Mouse (Mus musculus) erythroblast, embryonic 14.5 days (primary cell): ENCODE results near the gene Slc3a2.

Source experiments
- GATA1 ChIP-seq: IDR thresholded peaks from 2 replicates; pipeline ENCODE4 v1.6.1; 2012; ENCODE audit warnings: low read length, inconsistent platforms, mixed read lengths
- TAL1 ChIP-seq: IDR thresholded peaks from 3 replicates; pipeline ENCODE4 v1.6.1; 2012; ENCODE audit warnings: low read length, inconsistent platforms, mixed read lengths

DNA sequence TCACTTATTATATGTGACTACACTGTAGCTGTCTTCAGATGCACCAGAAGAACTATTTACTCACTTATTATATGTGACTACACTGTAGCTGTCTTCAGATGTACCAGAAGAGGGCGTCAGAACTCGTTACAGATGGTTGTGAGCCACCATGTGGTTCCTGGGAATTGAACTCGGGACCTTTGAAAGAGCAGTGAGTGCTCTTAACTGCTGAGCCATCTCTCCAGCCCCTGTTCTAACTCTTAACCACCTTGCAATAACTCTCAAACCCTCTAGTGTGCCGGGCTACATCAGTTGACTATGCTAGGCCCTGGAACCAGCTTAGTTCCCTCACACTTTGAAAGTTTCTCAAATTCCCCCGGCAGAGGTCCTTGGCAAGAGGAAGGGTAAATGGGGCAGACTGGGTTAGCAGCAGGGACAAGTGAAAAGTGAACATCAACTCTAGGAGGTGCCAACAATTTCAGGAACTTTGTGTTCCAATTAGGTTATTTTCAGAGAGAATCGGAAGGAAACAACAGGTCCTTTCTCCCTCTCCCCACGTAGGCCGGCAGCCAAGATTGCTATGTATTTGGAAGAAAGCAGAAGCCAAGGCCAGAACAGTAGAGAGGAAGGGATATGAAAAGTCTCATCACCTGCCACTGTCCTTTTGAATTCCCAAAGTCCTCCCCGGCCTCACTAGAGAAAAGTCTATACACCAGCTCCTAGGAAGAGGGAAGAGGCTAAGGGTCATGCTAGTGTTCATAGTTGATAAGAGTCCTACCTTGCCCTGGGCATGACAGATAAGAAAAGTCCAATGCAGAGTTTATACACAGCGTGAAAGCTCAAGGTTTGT is 8.3 kb downstream of the Slc3a2 start:
- TF ChIP-seq TAL1 (peak; percentile 98), GATA1 (peak; percentile 97)
